Mouse (Mus musculus): ENCODE data around the gene Olfr186.
"Not testable (repeated sequence)": the region's sequence is repeated elsewhere in the genome, so short reads cannot be mapped to it uniquely, and the experiment has no call there.

The Olfr186 gene

GRCm38 (mm10) chr16:59030191-59030590 lies at the start of gene Olfr186:
Gene Olfr186 (minus strand): TSS chr16:59030291.
- no peak for DNase-seq (ENCODE audit: low read depth, low spot score)

DNA sequence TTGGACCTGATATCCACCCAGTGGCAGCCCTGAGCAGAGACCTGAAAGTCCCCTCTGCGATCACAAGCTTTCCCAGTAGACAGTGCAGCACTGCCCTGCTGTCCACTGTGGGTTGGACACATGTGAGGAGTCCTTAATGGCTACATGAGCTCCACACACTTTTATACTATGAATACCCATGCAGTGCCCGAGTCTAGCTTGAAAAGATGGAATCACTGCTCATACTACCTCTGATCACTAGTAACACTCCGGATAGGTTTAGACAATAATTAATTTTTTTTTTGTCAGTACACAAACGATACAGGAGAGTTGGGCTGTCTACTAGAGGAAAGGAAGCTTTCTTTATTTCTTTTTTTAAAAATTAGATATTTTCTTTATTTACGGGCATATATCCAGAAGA lies 47.8 kb upstream of the Olfr186 start, which contains the start of gene Olfr190:
TSS of gene Olfr190 (minus strand) at position 101 of the 400 bp plus-strand sequence.
- DNase-seq (ENCODE audit: low read depth, low spot score), result no peak

DNA sequence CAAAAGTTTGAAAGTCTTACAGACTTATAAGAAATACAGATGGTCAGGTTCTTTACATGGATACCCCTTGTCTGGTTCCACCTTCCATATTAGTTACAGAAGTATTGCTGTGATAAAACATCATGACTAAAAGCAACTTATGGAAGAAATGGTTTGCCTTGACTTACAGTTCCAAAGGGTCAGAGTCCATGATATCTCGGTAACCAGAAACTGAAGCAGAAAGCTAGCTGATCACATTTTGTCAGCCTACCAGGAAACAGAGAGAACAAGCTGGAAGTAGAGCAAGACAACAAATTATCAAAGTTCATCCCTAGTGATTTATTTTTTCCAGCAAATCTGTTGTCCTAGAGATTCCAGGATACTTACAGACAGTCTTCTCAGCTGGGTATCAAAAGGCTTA lies 43.4 kb upstream of the Olfr186 start:
- DNase-seq (ENCODE audit: low read depth, low spot score), result no peak

DNA sequence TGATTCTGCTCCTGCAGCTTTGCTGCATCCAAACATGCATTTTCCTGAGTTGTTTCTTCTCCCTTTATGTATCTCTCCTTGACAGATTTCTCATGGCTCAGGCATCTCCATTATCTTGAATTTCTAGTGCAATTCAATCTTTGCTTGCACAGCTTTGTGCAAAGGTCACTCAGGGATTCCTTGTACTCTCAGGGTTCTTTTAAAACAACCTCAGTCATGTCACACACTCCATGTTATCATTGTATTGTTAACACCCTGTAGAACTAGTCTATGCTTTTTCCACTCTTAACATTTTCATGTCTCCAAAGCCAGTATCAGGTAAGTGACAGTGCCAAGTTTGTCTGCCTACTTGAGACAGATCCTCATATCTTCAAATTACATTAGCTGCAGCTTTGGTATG lies 41.7 kb upstream of the Olfr186 start:
- no peak for DNase-seq (ENCODE audit: low read depth, low spot score)

DNA sequence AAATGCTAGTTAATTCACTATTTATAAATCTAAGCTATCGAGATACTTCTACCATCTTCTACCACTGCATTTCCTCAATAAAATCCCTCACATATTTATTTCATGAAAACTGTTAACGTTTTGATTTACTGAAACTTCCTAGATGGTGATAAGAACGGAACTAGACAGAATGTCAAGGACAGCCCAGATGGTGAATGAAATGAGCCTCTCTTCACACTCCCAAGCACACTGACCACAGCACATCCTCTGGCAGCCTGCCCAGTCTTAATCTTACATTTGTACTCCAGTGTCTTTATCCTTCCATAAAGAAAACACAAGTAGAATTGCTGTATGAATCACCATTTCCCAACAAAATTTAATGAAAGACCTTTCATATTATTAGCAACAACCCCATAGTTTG lies 32.3 kb upstream of the Olfr186 start:
- not testable (repeated sequence) for DNase-seq (ENCODE audit: low read depth, low spot score)

- not testable (repeated sequence) for DNase-seq (ENCODE audit: low read depth, low spot score)
Observed at GRCm38 (mm10) chr16:59049286-59049685, 19.2 kb upstream of the Olfr186 start.

GRCm38 (mm10) chr16:59048860-59049259 lies 18.8 kb upstream of the Olfr186 start:
- no peak for DNase-seq (ENCODE audit: low read depth, low spot score)

- no peak for DNase-seq (ENCODE audit: low read depth, low spot score)
Observed at GRCm38 (mm10) chr16:59047579-59047978, 17.5 kb upstream of the Olfr186 start.

- DNase-seq (ENCODE audit: low read depth, low spot score), result no peak
Observed at GRCm38 (mm10) chr16:59045835-59046234, 15.7 kb upstream of the Olfr186 start.

DNA sequence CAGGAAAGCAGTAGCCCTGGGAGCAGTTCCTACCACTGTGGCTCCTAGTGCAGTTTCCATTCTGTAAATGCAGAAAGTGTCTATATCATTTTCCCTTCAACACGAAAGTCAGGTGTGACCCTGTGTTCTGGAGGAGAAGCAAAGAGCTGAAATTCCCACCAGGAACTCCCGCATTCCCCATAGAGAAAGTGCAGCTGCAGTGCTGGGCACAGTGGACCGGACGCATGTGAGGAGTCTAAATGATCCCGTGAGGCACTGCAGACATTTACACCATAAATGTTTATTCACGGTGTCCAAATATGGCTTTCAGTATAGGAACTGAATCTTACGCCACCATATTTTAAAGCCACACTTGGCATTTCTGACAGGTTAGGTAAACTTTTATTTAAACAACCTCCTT lies 9.6 kb upstream of the Olfr186 start, which contains the start of gene Olfr187:
TSS of gene Olfr187 (minus strand) at position 58 of the 400 bp plus-strand sequence.
- no peak for DNase-seq (ENCODE audit: low read depth, low spot score)

- DNase-seq (ENCODE audit: low read depth, low spot score), result no peak
Observed at GRCm38 (mm10) chr16:59013357-59014018, 16.6 kb downstream of the Olfr186 start.

- no peak for DNase-seq (ENCODE audit: low read depth, low spot score)
Observed at GRCm38 (mm10) chr16:59007146-59007545, 22.9 kb downstream of the Olfr186 start.

DNA sequence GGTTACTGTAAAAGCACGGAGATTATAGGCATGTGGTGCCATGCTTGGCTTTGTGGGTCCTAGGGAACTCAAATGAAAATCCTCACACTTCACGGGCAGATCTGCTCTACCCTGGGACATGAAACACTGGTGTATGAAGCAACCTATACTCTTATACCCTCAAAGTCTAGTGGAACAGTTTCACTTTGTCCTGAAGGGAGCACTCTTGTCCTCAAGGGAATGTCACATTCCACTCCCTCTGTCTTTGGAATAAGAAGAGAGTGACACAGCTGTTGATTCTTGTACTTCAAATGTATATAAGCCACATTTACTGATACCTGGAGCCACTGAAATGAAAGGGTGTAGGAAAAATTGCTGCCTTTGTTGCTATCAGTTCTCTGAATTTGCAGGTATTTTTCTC lies 35.0 kb downstream of the Olfr186 start, which contains the start of gene Olfr183:
TSS of gene Olfr183 (plus strand) at position 301 of the 400 bp plus-strand sequence.
- no peak for DNase-seq (ENCODE audit: low read depth, low spot score)

Measured in retina, postnatal 7 days (tissue).